14 mouse cellular contexts compared by ENCODE assay signal in the genomic region with DNA sequence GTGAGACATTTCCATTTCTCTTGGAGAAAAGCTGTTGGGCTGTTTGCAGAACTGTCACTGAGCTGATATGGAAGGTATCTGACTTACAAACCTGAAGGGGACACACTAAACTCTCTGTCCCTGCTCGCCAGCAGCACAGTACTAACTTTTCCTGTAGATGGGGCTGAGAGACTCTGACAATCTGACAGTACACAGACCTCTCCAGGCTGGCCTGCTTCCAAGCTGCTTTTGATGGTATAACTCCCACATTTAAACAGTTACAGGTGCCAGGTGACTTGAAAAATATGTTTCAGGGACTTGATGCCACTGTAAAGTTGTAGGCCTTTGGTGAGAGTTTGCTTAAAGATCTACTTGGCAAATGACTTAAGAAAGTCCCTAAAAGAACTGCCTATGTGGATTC.
DNase-seq lines count a peak whose midpoint lies in the region; TF ChIP-seq lines count a peak whose summit lies in the region.
"Had no signal": no experiment of that assay in that cellular context is flagged by ENCODE, and none has a peak within 500 bp of the region (broad histone marks: within the 10 kb centered on the region; RNA-seq: fewer than 3 reads in every experiment).

No protein-coding gene starts in this region.

- peak; percentile 52 for DNase-seq in heart, postnatal 4 days
- no peak for DNase-seq in heart, adult 18-20 months
- no peak for DNase-seq in layer of hippocampus, adult 2 months (ENCODE audit: low spot score in 2 of 2)
- no peak for DNase-seq in layer of hippocampus, postnatal 10 days (ENCODE audit: low spot score in 2 of 2)
- peak; percentile 27 for DNase-seq in right cerebral cortex, postnatal 14 days
- no peak for DNase-seq in right cerebral cortex, postnatal 36 days (ENCODE audit: low spot score in 2 of 2)
- DNase-seq in adipocyte (ENCODE audit: low spot score): no peak
- DNase-seq: gastrocnemius, postnatal 25 days had no signal

- H3K27ac ChIP-seq in layer of hippocampus, adult 2 months: no peak overlapping the region
- H3K27ac ChIP-seq: embryonic facial prominence, embryonic 13.5 days; hindbrain, embryonic 13.5 days; limb, embryonic 13.5 days; liver, embryonic 15.5 days; neural tube, embryonic 12.5 days had no signal

- peak; percentile 60 for TF ChIP-seq CTCF in layer of hippocampus, adult 2 months (conservative IDR thresholded peaks at IDR 0.05)

- no peak overlapping the region for H3K4me3 ChIP-seq in layer of hippocampus, adult 2 months
- H3K4me3 ChIP-seq: embryonic facial prominence, embryonic 13.5 days; heart, embryonic 12.5 days; hindbrain, embryonic 13.5 days; limb, embryonic 13.5 days; liver, embryonic 15.5 days; neural tube, embryonic 12.5 days had no signal

Comparison
In these comparisons a context has a peak if more than half of its experiments do, and no peak if none do; other contexts are left out.
1. DNase-seq: peak in heart, postnatal 4 days (single experiment) and right cerebral cortex, postnatal 14 days (single experiment); none in heart, adult 18-20 months (0 of 2), layer of hippocampus, adult 2 months (0 of 2), layer of hippocampus, postnatal 10 days (0 of 2), right cerebral cortex, postnatal 36 days (0 of 2) and adipocyte (single experiment).